Mouse (Mus musculus) c-Kit-positive CD71-negative TER-119-negative erythroid progenitor cells, embryonic 14.5 days (primary cell): Measurements from ENCODE around the gene Ptgir.

Source experiments
- DNase-seq: peaks from one replicate; pipeline ENCODE4 v3.0.0-alpha.2; 2013; ENCODE audit warnings: low read depth

The Ptgir gene

GRCm38 (mm10) chr7:16906281-16906680 lies at the start of gene Ptgir:
Ptgir (plus strand) TSS chr7:16906490.
- no peak for DNase-seq

GRCm38 (mm10) chr7:16858336-16858735 lies 48.0 kb upstream of the Ptgir start:
- no peak for DNase-seq

GRCm38 (mm10) chr7:16859902-16860651 lies 46.2 kb upstream of the Ptgir start:
- DNase-seq = no peak

- no peak for DNase-seq
Measured at GRCm38 (mm10) chr7:16867488-16867887, 38.8 kb upstream of the Ptgir start.

- no peak for DNase-seq
Measured at GRCm38 (mm10) chr7:16869497-16869896, 36.8 kb upstream of the Ptgir start.

GRCm38 (mm10) chr7:16871600-16871999 lies 34.7 kb upstream of the Ptgir start:
- no peak for DNase-seq

- no peak for DNase-seq
Measured at GRCm38 (mm10) chr7:16872478-16872877, 33.8 kb upstream of the Ptgir start.

GRCm38 (mm10) chr7:16873392-16873791 lies 32.9 kb upstream of the Ptgir start:
- no peak for DNase-seq

- peak; percentile 74 for DNase-seq
Measured at GRCm38 (mm10) chr7:16874190-16874589, 32.1 kb upstream of the Ptgir start.

- peak; percentile 100 for DNase-seq
Measured at GRCm38 (mm10) chr7:16874756-16875309, 31.5 kb upstream of the Ptgir start.

GRCm38 (mm10) chr7:16875310-16875325 lies 31.2 kb upstream of the Ptgir start, which contains the start of gene Dact3:
Dact3 (plus strand) TSS chr7:16875317.
- no peak for DNase-seq

- DNase-seq = no peak
Measured at GRCm38 (mm10) chr7:16875326-16875725, 31.0 kb upstream of the Ptgir start.

- no peak for DNase-seq
Measured at GRCm38 (mm10) chr7:16876006-16876405, 30.3 kb upstream of the Ptgir start.

- DNase-seq = no peak
Measured at GRCm38 (mm10) chr7:16876608-16877007, 29.7 kb upstream of the Ptgir start.

- DNase-seq = no peak
Measured at GRCm38 (mm10) chr7:16877717-16878116, 28.6 kb upstream of the Ptgir start.

- no peak for DNase-seq
Measured at GRCm38 (mm10) chr7:16879796-16880547, 26.3 kb upstream of the Ptgir start.

- DNase-seq = no peak
Measured at GRCm38 (mm10) chr7:16880615-16881014, 25.7 kb upstream of the Ptgir start.

GRCm38 (mm10) chr7:16883162-16883561 lies 23.1 kb upstream of the Ptgir start:
- no peak for DNase-seq

GRCm38 (mm10) chr7:16884334-16884733 lies 22.0 kb upstream of the Ptgir start:
- DNase-seq = no peak

GRCm38 (mm10) chr7:16885271-16885776 lies 21.0 kb upstream of the Ptgir start:
- DNase-seq = no peak

- no peak for DNase-seq
Measured at GRCm38 (mm10) chr7:16885905-16886304, 20.4 kb upstream of the Ptgir start.

- no peak for DNase-seq
Measured at GRCm38 (mm10) chr7:16890536-16890935, 15.8 kb upstream of the Ptgir start.

- no peak for DNase-seq
Measured at GRCm38 (mm10) chr7:16890944-16891343, 15.3 kb upstream of the Ptgir start.
